Mouse (Mus musculus) limb, embryonic 13.5 days (tissue): ENCODE measurements around the gene Gstt2. TPM values are rescaled to one million over a fixed set of nuclear protein-coding genes. Genes with fewer than 3 reads are reported as not detected.
"Not testable (repeated sequence)": the region's sequence is repeated elsewhere in the genome, so short reads cannot be mapped to it uniquely, and the experiment has no call there.

ENCODE experiments used
- ATAC-seq: fragments of 200-750 bp; cut with Nextera tagmentation; 2 replicates; pipeline ENCODE4 v1.8.0; 2017; ENCODE audit warnings: low read depth, moderate number of reproducible peaks, moderate TSS enrichment; ENCODE audit not compliant: low FRiP score
- H3K27ac ChIP-seq: fragments of 300-500 bp; sonication (generic); 2 replicates; pipeline ENCODE4 v1.5.1; 2015; ENCODE audit warnings: inconsistent platforms, mild to moderate bottlenecking, moderate library complexity
- H3K27me3 ChIP-seq: fragments of 300-500 bp; sonication (generic); 2 replicates; pipeline ENCODE4 v1.6.1; 2015; ENCODE audit warnings: mild to moderate bottlenecking, inconsistent platforms
- H3K36me3 ChIP-seq: fragments of 300-500 bp; sonication (generic); 2 replicates; pipeline ENCODE4 v1.6.1; 2015; ENCODE audit warnings: inconsistent platforms, mild to moderate bottlenecking, moderate library complexity
- H3K4me1 ChIP-seq: fragments of 300-500 bp; sonication (generic); 2 replicates; pipeline ENCODE4 v1.6.1; 2015; ENCODE audit warnings: inconsistent platforms
- H3K4me2 ChIP-seq: fragments of 300-500 bp; sonication (generic); replicated peaks from 2 replicates; pipeline ENCODE4 v1.6.1; 2015; ENCODE audit warnings: inconsistent platforms, mild to moderate bottlenecking, moderate library complexity
- H3K4me3 ChIP-seq: fragments of 300-500 bp; sonication (generic); 2 replicates; pipeline ENCODE4 v1.5.1; 2015; ENCODE audit warnings: moderate library complexity, mild to moderate bottlenecking, inconsistent platforms
- H3K9ac ChIP-seq: fragments of 300-500 bp; sonication (generic); 2 replicates; pipeline ENCODE4 v1.6.1; 2015; ENCODE audit warnings: mild to moderate bottlenecking, inconsistent platforms
- H3K9me3 ChIP-seq: fragments of 300-500 bp; sonication (generic); 2 replicates; pipeline ENCODE4 v1.6.1; 2016; ENCODE audit warnings: inconsistent platforms
- WGBS: fragments of 180-500 bp; shearing (Covaris S2); methylation state at CpG from one replicate; pipeline ENCODE4 v1.1.7; 2015; 5-methylcytosine and 5-hydroxymethylcytosine counted together
- polyA plus RNA-seq: library from polyadenylated mRNA; unstranded; fragments of >200 nt; fragmentation: Nextera tagmentation; extraction: Ambion mirVana; gene quantifications from 2 replicates; pipeline ENCODE4 v1.2.1, GENCODE M21; 2015

Gstt2 gene
- polyA plus RNA-seq, 1 experiment from 2014 or later, result 12.7 TPM

- Histone ChIP-seq H3K36me3 (peaks cover 20% of the 10 kb centered on the region), H3K27ac (no peak overlapping the region), H3K4me1 (peaks cover 17% of the 10 kb centered on the region), H3K4me3 (no peak overlapping the region), H3K4me2 (no peak overlapping the region), H3K9me3 (no peaks in the 10 kb centered on the region), H3K27me3 (no peaks in the 10 kb centered on the region), H3K9ac (no peak overlapping the region)
- WGBS, result 36% methylated on average over 10 of the region's 10 CpGs
- no peak for ATAC-seq
These were observed 16.2 kb upstream of the Gstt2 start for GRCm38 (mm10) chr10:75853452-75853851.

- H3K4me3 ChIP-seq, result no peak overlapping the region
- H3K9me3 ChIP-seq, result no peaks in the 10 kb centered on the region
- H3K27ac ChIP-seq, result no peak overlapping the region
- no peak for ATAC-seq
- peaks cover 13% of the 10 kb centered on the region for H3K4me1 ChIP-seq
- H3K4me2 ChIP-seq, result no peak overlapping the region
- H3K9ac ChIP-seq, result no peak overlapping the region
- no peaks in the 10 kb centered on the region for H3K27me3 ChIP-seq
- H3K36me3 ChIP-seq, result peaks cover 12% of the 10 kb centered on the region
- 94% methylated on average over 12 of the region's 12 CpGs for WGBS
These were observed 15.4 kb upstream of the Gstt2 start for GRCm38 (mm10) chr10:75852539-75853125.

- Histone ChIP-seq H3K9me3 (no peaks in the 10 kb centered on the region), H3K4me3 (no peak overlapping the region), H3K4me1 (peaks cover 13% of the 10 kb centered on the region), H3K27me3 (no peaks in the 10 kb centered on the region), H3K27ac (peak overlapping the region; percentile 7; the same call in 1 of the 2 replicates), H3K4me2 (no peak overlapping the region), H3K9ac (no peak overlapping the region), H3K36me3 (peaks cover 3% of the 10 kb centered on the region)
- ATAC-seq, result no peak
- WGBS, result 43% methylated on average over 3 of the region's 3 CpGs
These were observed 14.5 kb upstream of the Gstt2 start for GRCm38 (mm10) chr10:75851681-75852080.

DNA sequence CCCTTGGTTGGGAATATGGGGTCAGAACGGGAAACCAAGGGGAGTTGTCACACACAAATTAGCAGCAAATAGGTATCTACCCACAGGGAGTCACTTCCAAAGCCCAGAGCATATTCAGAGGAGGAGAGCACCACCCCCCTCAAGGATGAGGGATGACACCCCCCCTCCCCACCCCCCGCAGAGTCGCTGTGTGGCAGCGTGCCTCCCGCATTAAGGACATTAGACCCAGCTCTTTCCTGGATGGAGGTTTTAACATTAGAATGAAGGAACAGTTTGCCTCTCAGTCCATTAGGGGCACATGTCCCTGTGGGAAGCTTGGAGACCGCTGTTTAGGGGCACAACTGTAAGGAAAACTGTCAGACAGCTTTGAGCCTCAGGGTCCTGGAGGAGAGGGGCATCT lies 13.9 kb upstream of the Gstt2 start:
- WGBS, result 9% methylated on average over 6 of the region's 6 CpGs
- peaks cover 13% of the 10 kb centered on the region for H3K4me1 ChIP-seq

DNA sequence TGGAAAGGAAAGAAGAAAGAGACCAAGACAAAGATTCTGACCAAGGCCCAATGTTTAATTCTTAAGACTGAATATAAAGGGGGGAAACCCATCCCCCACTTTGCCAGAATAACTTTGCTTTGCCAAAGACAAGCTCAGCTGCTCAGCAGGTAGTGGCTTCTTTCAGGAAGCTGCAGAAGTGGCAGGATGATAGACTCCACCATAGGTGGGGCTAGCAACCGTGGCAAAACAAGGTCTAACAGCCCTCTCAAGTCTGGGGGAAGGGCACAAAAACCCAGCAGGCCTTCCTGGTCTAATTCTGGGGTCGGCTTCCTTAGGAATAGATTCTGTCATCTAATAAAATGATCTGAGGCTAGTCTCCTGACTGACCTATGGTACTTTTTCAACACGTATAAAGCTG lies 11.2 kb upstream of the Gstt2 start:
- no peak overlapping the region for H3K9ac ChIP-seq
- 23% methylated on average over 3 of the region's 3 CpGs for WGBS
- H3K4me3 ChIP-seq, result no peak overlapping the region
- H3K9me3 ChIP-seq, result no peaks in the 10 kb centered on the region
- no peak overlapping the region for H3K4me2 ChIP-seq
- no peaks in the 10 kb centered on the region for H3K27me3 ChIP-seq
- ATAC-seq, result no peak
- H3K36me3 ChIP-seq, result no peaks in the 10 kb centered on the region
- H3K27ac ChIP-seq, result no peak overlapping the region
- peaks cover 13% of the 10 kb centered on the region for H3K4me1 ChIP-seq

More for the DNA sequence above, 13.9 kb upstream of the Gstt2 start:
- Histone ChIP-seq H3K4me3 (no peak overlapping the region), H3K4me2 (no peak overlapping the region), H3K9ac (no peak overlapping the region), H3K27ac (no peak overlapping the region), H3K36me3 (no peaks in the 10 kb centered on the region), H3K9me3 (no peaks in the 10 kb centered on the region), H3K27me3 (no peaks in the 10 kb centered on the region)
- ATAC-seq, result no peak

- no peaks in the 10 kb centered on the region; the same call in 1 of the 2 replicates for H3K4me1 ChIP-seq
- no peak overlapping the region for H3K4me2 ChIP-seq
- H3K9me3 ChIP-seq, result no peaks in the 10 kb centered on the region
- no peaks in the 10 kb centered on the region for H3K36me3 ChIP-seq
- H3K27me3 ChIP-seq, result no peaks in the 10 kb centered on the region
- ATAC-seq, result no peak
- 72% methylated on average over 6 of the region's 6 CpGs for WGBS
- H3K27ac ChIP-seq, result no peak overlapping the region
- no peak overlapping the region for H3K4me3 ChIP-seq
- no peak overlapping the region for H3K9ac ChIP-seq
These were observed 8.2 kb upstream of the Gstt2 start for GRCm38 (mm10) chr10:75845306-75845930.

GRCm38 (mm10) chr10:75844800-75845199 lies 7.6 kb upstream of the Gstt2 start:
- ATAC-seq, result no peak
- H3K27me3 ChIP-seq, result no peaks in the 10 kb centered on the region
- H3K9ac ChIP-seq, result no peak overlapping the region
- H3K4me1 ChIP-seq, result no peaks in the 10 kb centered on the region; the same call in 1 of the 2 replicates
- H3K27ac ChIP-seq, result no peak overlapping the region
- no peaks in the 10 kb centered on the region for H3K36me3 ChIP-seq
- WGBS, result 50% methylated on average over 1 of the region's 1 CpGs
- no peak overlapping the region for H3K4me3 ChIP-seq
- H3K4me2 ChIP-seq, result no peak overlapping the region
- H3K9me3 ChIP-seq, result no peaks in the 10 kb centered on the region

DNA sequence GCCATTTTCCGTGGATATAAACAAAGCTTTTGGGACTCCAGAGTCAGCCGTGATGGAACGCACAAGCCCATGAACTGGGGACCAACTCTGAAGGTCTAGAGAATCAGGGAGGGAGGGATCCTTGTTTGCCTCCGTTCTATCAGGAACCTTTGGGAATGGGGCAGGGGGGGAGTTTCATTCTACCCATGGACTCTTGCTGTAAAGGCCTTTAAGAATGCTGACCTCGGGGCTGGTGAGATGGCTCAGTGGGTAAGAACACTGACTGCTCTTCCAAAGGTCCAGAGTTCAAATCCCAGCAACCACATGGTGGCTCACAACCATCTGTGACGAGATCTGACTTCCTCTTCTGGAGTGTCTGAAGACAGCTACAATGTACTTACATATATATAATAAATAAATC lies 6.7 kb upstream of the Gstt2 start:
- H3K4me1 ChIP-seq, H3K4me3 ChIP-seq, H3K36me3 ChIP-seq, H3K27me3 ChIP-seq, H3K9ac ChIP-seq, ATAC-seq, H3K27ac ChIP-seq, H3K9me3 ChIP-seq, H3K4me2 ChIP-seq: not testable (repeated sequence)
- 84% methylated on average over 6 of the region's 6 CpGs for WGBS

GRCm38 (mm10) chr10:75839092-75839491 lies 1.9 kb upstream of the Gstt2 start:
- Histone ChIP-seq H3K4me1 (peaks cover 30% of the 10 kb centered on the region), H3K27me3 (peaks cover 2% of the 10 kb centered on the region; the same call in 1 of the 2 replicates), H3K9ac (no peak overlapping the region), H3K36me3 (no peaks in the 10 kb centered on the region), H3K4me2 (no peak overlapping the region), H3K27ac (no peak overlapping the region), H3K4me3 (no peak overlapping the region), H3K9me3 (no peaks in the 10 kb centered on the region)
- 87% methylated on average over 10 of the region's 10 CpGs for WGBS
- no peak for ATAC-seq

GRCm38 (mm10) chr10:75835761-75836531 lies 1.3 kb downstream of the Gstt2 start:
- WGBS, result 27% methylated on average over 9 of the region's 10 CpGs
- Histone ChIP-seq H3K4me2 (peak overlapping the region; percentile 76), H3K36me3 (no peaks in the 10 kb centered on the region), H3K4me1 (peaks cover 39% of the 10 kb centered on the region), H3K27ac (no peak overlapping the region), H3K9me3 (no peaks in the 10 kb centered on the region), H3K9ac (no peak overlapping the region), H3K4me3 (peak overlapping the region; percentile 42), H3K27me3 (peaks cover 20% of the 10 kb centered on the region)
- no peak for ATAC-seq

GRCm38 (mm10) chr10:75835307-75835706 lies 1.9 kb downstream of the Gstt2 start:
- Histone ChIP-seq H3K36me3 (no peaks in the 10 kb centered on the region), H3K4me2 (peak overlapping the region; percentile 76), H3K27ac (no peak overlapping the region), H3K9ac (peak overlapping the region; percentile 48; the same call in 1 of the 2 replicates), H3K27me3 (peaks cover 20% of the 10 kb centered on the region), H3K4me3 (peak overlapping the region; percentile 42), H3K4me1 (peaks cover 39% of the 10 kb centered on the region), H3K9me3 (no peaks in the 10 kb centered on the region)
- no peak for ATAC-seq
- WGBS, result 1% methylated on average over 10 of the region's 10 CpGs

GRCm38 (mm10) chr10:75834721-75835120 lies 2.5 kb downstream of the Gstt2 start:
- Histone ChIP-seq H3K4me3 (peak overlapping the region; percentile 42), H3K9me3 (no peaks in the 10 kb centered on the region), H3K36me3 (no peaks in the 10 kb centered on the region), H3K27me3 (peaks cover 20% of the 10 kb centered on the region), H3K9ac (peak overlapping the region; percentile 55), H3K27ac (no peak overlapping the region), H3K4me1 (peaks cover 39% of the 10 kb centered on the region), H3K4me2 (peak overlapping the region; percentile 76)
- WGBS, result 19% methylated on average over 9 of the region's 9 CpGs
- no peak for ATAC-seq
